Mouse (Mus musculus): ENCODE results near the gene Unc13a.
A peak's percentile ranks its signal among the peaks of the same experiment; 100 is the strongest.

The Unc13a gene

GRCm38 (mm10) chr8:71591471-71592373, 79.8 kb downstream of the Unc13a start, which contains the start of gene Pgls:
Gene Pgls, plus strand, starts transcription at chr8:71592176.
- DNase-seq (ENCODE audit: extremely low read depth, insufficient read length, low spot score): peak; percentile 95

GRCm38 (mm10) chr8:71591017-71591416, 80.5 kb downstream of the Unc13a start:
- DNase-seq (ENCODE audit: extremely low read depth, insufficient read length, low spot score): no peak

DNA sequence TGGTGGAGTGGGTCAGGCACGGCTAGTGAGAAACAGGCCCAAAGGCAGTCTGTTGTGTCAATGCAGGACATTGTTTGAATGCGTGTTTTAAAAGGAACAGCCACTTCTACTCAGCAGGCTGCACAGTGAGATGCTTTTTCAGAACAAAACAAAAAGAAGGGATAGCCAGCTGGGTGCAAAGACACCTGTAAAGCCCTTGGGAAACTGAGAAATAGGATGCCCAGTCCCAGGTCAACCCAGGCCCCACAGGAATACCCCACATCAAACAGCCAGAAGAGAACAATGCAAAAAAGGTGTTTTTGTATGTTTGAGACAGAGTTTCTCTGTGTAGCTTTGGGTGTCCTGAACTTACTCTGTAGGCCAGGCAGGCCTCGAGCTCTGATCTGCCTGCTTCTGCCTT, 82.8 kb downstream of the Unc13a start:
- DNase-seq (ENCODE audit: extremely low read depth, insufficient read length, low spot score): no peak

DNA sequence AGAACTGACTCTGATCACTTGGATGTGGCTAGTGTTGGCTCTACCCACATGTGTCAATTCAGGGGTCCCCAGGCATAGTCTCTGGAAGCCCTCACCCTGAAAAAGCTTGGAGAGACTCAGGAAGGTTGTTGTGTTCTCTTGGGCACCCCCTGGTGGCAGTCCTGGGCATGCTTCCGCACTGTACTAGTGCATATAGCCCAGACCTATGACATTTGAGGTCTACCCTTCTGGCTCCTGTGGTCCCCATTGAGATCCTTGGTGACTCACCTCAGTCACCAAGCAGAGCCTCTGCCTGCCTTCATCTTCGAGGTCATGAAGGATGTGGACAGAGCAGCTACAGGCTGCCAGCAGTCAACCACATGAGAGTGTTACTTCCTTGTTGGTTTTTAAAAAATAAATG, 84.7 kb downstream of the Unc13a start:
- no peak for DNase-seq (ENCODE audit: extremely low read depth, insufficient read length, low spot score)

- peak; percentile 89 for DNase-seq (ENCODE audit: extremely low read depth, insufficient read length, low spot score)
Observed at GRCm38 (mm10) chr8:71580201-71580600, 91.4 kb downstream of the Unc13a start.

DNA sequence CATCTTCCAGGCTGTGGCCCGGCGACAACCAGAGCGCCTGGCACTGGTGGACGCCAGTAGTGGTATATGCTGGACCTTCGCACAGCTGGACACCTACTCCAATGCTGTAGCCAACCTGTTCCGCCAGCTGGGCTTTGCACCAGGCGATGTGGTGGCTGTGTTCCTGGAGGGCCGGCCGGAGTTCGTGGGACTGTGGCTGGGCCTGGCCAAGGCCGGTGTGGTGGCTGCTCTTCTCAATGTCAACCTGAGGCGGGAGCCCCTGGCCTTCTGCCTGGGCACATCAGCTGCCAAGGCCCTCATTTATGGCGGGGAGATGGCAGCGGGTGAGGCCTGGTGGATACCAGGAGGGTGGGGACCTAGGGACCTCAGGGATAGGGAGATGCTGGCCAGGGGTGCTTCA, 92.1 kb downstream of the Unc13a start:
- peak; percentile 79 for DNase-seq (ENCODE audit: extremely low read depth, insufficient read length, low spot score)

DNA sequence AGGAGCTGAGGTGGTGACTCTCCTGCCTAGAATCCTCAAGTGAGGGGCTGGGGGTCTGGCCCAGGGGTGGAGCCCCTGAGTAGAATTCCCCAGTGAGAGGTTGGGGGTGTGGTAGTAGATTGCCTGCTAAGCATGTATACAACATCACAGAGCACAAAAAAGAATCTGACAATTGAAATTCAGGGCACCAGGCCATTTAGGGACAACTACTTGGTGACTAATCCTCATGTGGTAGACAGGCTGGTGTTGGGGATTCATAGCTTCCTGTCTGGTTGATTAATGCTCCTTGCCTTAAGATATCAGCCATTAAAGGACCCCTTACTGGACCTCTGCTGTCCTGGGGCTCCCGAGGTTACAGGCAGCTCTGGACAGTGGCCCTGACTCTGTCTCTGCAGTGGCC, 92.5 kb downstream of the Unc13a start:
- no peak for DNase-seq (ENCODE audit: extremely low read depth, insufficient read length, low spot score)

DNA sequence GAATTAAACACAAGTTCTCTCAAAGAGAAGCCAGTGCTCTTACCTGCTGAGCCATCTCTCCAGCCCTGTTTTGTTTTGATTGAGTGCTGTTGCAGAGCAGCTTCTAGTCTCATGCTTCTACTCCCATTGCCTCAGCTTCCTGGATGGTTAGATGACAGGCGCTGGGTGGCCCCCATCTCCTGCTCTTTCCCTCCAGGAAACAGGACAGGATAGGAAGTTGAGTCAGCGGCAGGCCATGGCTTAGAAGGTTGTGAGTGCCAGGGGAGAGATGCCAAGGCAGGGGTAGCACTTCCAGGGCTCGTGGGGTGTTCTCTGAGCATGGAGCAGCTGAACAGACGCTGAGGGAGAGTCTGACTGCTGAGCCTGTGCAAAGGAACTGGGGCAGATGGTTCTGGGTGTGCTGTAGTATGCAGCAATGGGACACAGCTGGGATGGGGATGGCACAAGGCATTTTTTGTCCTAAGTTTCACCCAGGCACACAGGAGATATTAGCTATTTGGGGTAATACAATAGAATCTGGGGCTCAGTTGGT, 93.6 kb downstream of the Unc13a start:
- DNase-seq (ENCODE audit: extremely low read depth, insufficient read length, low spot score): peak; percentile 61

DNA sequence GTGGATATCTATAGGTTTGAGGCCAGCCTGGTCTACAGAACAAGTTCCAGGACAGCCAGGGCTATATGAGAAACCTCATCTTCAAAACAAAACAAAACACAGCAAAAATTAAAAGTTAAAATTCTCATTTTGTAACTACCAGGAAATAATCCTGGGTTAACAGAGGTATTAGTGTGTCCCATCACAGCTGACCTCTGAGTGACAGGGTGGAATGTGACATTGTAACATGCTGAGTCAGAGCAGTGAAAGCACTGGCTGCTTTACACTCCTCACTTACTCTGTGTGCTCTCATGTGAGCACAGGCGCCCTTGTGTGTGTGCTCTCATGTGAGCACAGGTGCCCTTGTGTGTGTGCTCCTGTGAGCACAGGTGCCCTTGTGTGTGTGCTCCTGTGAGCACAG, 96.5 kb downstream of the Unc13a start:
- DNase-seq (ENCODE audit: extremely low read depth, insufficient read length, low spot score): no peak

- DNase-seq (ENCODE audit: extremely low read depth, insufficient read length, low spot score): no peak
Observed at GRCm38 (mm10) chr8:71574426-71574825, 97.1 kb downstream of the Unc13a start.
